Mouse (Mus musculus) liver, adult 2 months (tissue): ENCODE data around the gene Ube4a.

Source experiments
- CTCF ChIP-seq: fragments of 200-500 bp; IDR thresholded peaks from 2 replicates; pipeline ENCODE4 v1.5.1; 2011; ENCODE audit warnings: low read depth, low read length, control low read depth
- POLR2A ChIP-seq: fragments of 200-500 bp; IDR thresholded peaks from 2 replicates; pipeline ENCODE4 v1.6.1; 2011; ENCODE audit warnings: low read length, control low read depth; ENCODE audit not compliant: insufficient read depth; ENCODE audit errors: extremely low read depth

DNA sequence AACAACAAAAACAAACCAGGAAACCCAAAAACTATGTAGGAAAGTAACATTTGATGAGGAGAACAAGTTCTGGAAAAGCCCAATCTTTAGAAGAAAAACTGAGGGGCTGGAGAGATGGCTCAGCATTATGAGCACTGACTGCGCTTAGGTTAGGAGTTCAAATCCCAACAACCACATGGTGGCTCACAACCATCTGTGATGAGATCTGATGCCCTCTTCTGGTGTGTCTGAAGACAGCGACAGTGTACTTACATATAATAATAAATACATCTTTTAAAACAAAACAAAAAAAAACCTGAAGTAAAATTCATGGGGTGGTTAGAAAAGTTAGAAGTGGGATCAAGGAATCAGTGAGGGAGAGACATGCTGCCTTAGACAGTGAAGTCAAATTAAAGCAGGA is 43.9 kb downstream of the Ube4a start:
- TF ChIP-seq POLR2A (no peak), CTCF (no peak)
